Mouse (Mus musculus) fat pad, adult 2 months (tissue): Measurements from ENCODE around the gene Mesp1.

Experiments
- DNase-seq: peaks from one replicate; pipeline ENCODE4 v3.0.0-alpha.2; 2011; ENCODE audit warnings: low read depth, low spot score; ENCODE audit errors: extremely low read depth

The Mesp1 gene

GRCm38 (mm10) chr7:79742277-79742658 is 51.3 kb downstream of the Mesp1 start:
- no peak for DNase-seq
